Mouse (Mus musculus) small intestine, adult 2 months (tissue): ENCODE data around the gene Tmem139. TPM values are rescaled to one million over a fixed set of nuclear protein-coding genes. Genes with fewer than 3 reads are reported as not detected.
A peak's percentile ranks its signal among the peaks of the same experiment; 100 is the strongest.

Source experiments
- H3K27ac ChIP-seq: fragments of 200-500 bp; 2 replicates; pipeline ENCODE4 v1.5.1; 2012; ENCODE audit warnings: low read depth, low read length, control low read depth, inconsistent platforms; ENCODE audit not compliant: insufficient read depth
- H3K27me3 ChIP-seq: fragments of 200-500 bp; 2 replicates; pipeline ENCODE4 v1.6.1; 2012; ENCODE audit warnings: mild to moderate bottlenecking, moderate library complexity, low read length, inconsistent platforms; ENCODE audit not compliant: control insufficient read depth, insufficient read depth
- H3K36me3 ChIP-seq: fragments of 200-500 bp; 2 replicates; pipeline ENCODE4 v1.6.1; 2012; ENCODE audit warnings: mild to moderate bottlenecking, low read length, control low read depth, inconsistent platforms; ENCODE audit not compliant: control insufficient read depth, insufficient read depth
- H3K4me1 ChIP-seq: fragments of 200-500 bp; 2 replicates; pipeline ENCODE4 v1.6.1; 2012; ENCODE audit warnings: low read length, inconsistent platforms, mixed read lengths; ENCODE audit not compliant: control insufficient read depth, insufficient read depth, insufficient read length
- H3K4me3 ChIP-seq: fragments of 200-500 bp; 2 replicates; pipeline ENCODE4 v1.5.1; 2012; ENCODE audit warnings: low read depth, mild to moderate bottlenecking, control low read depth, inconsistent platforms, low read length, moderate library complexity
- CTCF ChIP-seq: fragments of 200-500 bp; IDR thresholded peaks from 2 replicates; pipeline ENCODE4 v1.5.1; 2012; ENCODE audit warnings: low read depth, mild to moderate bottlenecking, control low read depth, inconsistent platforms, low read length, moderate library complexity, mixed read lengths; ENCODE audit not compliant: insufficient replicate concordance, insufficient read length; ENCODE audit errors: extremely low read depth
- POLR2A ChIP-seq: fragments of 200-500 bp; IDR thresholded peaks from 2 replicates; pipeline ENCODE4 v1.6.1; 2012; ENCODE audit warnings: low read depth, mild to moderate bottlenecking, control low read depth, inconsistent platforms, low read length, moderate library complexity
- WGBS: fragments of 180-500 bp; shearing (Covaris S2); methylation state at CpG from one replicate; pipeline ENCODE4 v1.1.7; 2018; 5-methylcytosine and 5-hydroxymethylcytosine counted together
- polyA plus RNA-seq: library from polyadenylated mRNA; depleted of rRNA; stranded (reverse); fragments of >200 nt; gene quantifications from 2 replicates; pipeline ENCODE4 v1.2.3, GENCODE M21; 2012

Gene Tmem139
- polyA plus RNA-seq, 1 experiment: 23.1 TPM

DNA sequence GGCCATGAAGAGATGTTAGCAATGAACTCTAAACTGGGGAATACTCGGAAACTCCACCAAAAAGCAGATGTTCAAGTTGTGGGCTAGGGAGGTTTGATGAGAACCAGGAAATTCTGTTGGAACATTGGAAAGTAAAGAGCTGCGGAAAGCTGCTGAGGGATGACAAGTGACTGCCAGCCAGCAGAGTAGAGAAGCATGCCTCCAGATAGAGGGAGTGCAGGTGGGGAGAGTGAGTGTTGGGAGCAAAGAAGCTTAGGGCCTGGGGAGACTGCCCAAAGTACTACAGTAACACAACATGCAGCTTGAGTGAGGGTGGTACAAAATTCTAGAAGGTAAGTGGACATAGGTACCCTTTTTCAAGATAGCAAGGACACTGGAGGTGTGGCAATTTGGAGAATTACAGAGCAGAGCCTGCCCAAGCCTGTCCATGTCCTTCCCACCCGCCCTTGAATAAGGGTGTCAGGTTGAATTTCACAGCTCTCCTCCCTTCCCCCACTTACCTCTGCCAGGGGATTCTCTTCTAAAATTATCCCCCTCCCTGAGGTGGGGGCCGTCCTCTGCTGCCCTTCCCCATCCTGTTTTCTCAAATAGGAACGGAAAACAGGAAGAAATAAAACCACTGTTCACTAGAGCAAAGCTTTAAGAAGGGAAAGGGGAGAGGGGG lies 21.2 kb downstream of the Tmem139 start:
- Histone ChIP-seq H3K27ac (no peak overlapping the region), H3K4me1 (peaks cover 3% of the 10 kb centered on the region; the same call in 1 of the 2 replicates), H3K36me3 (peaks cover 46% of the 10 kb centered on the region), H3K27me3 (no peaks in the 10 kb centered on the region), H3K4me3 (no peak overlapping the region)
- WGBS: 80% methylated on average over 5 of the region's 5 CpGs
- TF ChIP-seq CTCF (no peak), POLR2A (no peak)

DNA sequence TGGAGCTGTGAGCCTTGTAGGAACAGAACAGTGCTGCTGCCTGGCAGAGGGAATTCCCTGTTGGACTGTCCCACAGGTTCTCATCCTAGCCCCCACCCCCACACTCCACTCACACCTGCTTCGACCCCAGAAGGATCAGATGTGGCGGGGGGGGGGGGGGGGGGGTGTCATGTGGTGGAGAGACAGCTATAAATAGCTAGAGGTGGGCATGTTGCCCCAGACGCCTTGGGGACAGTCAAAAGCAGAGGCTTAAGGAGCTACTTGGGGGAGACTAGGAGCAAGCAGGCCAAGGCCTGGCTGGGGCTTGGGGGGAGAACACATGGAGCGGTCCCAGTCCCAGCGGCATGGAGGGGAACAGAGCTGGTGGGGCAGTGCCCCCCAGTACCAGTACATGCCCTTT lies 24.7 kb downstream of the Tmem139 start, which contains the start of gene Clcn1:
TSS of gene Clcn1 (plus strand) at position 238 of the 400 bp plus-strand sequence.
- H3K4me3 ChIP-seq: no peak within 1 kb of the TSS
- H3K4me1 ChIP-seq: peaks cover 5% of the 10 kb centered on the region; the same call in 1 of the 2 replicates
- 84% methylated on average over 5 of the region's 5 CpGs for WGBS
- H3K27ac ChIP-seq: no peak within 1 kb of the TSS
- no peak for TF ChIP-seq POLR2A
- TF ChIP-seq CTCF: no peak
- peaks cover 17% of the 10 kb centered on the region for H3K36me3 ChIP-seq
- no peaks in the 10 kb centered on the region for H3K27me3 ChIP-seq

DNA sequence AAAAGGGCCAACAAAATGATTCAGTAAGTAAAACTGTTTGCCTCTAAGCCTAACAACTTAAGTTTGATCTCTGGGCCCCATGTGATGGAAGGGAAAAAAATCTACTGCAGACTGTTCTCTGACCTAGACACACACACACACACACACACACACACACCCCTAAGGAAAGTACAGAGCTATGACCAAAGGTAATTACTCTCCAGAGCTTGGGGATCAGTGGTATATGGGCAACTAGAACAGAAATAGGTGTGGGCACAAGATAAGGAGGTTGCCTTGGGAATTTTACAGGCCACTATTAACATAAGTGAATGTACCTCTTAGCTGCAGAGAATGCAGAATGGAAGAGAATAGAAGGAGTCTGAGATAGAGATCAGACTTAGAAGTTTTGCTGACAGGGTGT lies 25.8 kb downstream of the Tmem139 start:
- no peak overlapping the region for H3K4me3 ChIP-seq
- peaks cover 5% of the 10 kb centered on the region; the same call in 1 of the 2 replicates for H3K4me1 ChIP-seq
- TF ChIP-seq CTCF: no peak
- no peak for TF ChIP-seq POLR2A
- no peaks in the 10 kb centered on the region for H3K27me3 ChIP-seq
- H3K36me3 ChIP-seq: peaks cover 10% of the 10 kb centered on the region
- no peak overlapping the region for H3K27ac ChIP-seq

DNA sequence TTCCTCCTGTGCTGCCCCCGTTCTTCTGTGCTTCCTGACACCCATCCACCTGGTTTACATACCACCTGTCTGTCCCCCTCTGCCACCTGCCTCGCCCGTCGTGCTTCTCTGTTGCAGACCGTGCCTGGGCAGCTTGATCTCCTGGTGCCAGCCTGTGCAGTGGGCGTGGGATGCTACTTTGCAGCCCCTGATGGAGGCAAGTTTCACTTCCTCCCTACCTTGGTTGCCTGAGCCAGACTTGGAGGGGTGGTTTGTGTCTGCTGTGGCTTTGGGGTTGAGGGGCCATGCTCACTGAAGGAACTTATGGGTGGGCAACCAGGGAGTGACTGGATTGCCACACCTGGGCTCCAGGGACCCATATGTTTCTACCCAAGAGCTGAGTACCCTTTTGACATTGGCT lies 31.6 kb downstream of the Tmem139 start:
- Histone ChIP-seq H3K27ac (no peak overlapping the region), H3K27me3 (no peaks in the 10 kb centered on the region), H3K4me1 (peaks cover 7% of the 10 kb centered on the region; the same call in 1 of the 2 replicates), H3K36me3 (no peaks in the 10 kb centered on the region), H3K4me3 (no peak overlapping the region)
- WGBS: 55% methylated on average over 6 of the region's 6 CpGs
- no peak for TF ChIP-seq CTCF
- no peak for TF ChIP-seq POLR2A

DNA sequence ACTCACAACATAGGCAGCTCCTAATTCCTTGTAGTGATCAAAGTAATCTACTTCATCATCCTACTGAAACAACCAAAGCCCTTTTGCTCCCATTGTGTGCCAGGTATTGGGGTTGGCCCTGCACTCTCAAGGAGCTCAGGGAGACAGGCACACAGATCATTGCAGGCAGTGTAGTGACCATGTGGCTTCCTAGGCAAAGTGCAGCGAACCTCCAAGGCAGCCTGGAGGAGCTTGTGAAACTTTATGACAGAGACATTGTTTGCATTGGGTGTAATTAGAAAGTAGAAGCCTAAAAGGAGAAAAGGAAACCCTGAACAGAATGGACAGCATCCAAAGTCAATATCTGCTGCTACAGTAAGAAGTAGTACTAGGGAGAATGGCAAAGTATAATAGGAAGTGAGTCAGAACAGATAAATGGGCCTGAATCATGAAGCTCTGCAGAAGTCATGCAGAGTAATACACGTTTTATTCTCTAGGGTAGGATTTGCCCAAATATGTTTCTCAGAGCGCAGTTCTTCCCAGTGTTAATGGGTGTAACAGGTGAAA lies 33.9 kb downstream of the Tmem139 start:
- H3K4me1 ChIP-seq: peaks cover 11% of the 10 kb centered on the region; the same call in 1 of the 2 replicates
- TF ChIP-seq POLR2A (no peak), CTCF (no peak)
- no peak overlapping the region for H3K27ac ChIP-seq
- H3K4me3 ChIP-seq: no peak overlapping the region
- 27% methylated on average over 3 of the region's 3 CpGs for WGBS
- H3K27me3 ChIP-seq: no peaks in the 10 kb centered on the region
- no peaks in the 10 kb centered on the region for H3K36me3 ChIP-seq

DNA sequence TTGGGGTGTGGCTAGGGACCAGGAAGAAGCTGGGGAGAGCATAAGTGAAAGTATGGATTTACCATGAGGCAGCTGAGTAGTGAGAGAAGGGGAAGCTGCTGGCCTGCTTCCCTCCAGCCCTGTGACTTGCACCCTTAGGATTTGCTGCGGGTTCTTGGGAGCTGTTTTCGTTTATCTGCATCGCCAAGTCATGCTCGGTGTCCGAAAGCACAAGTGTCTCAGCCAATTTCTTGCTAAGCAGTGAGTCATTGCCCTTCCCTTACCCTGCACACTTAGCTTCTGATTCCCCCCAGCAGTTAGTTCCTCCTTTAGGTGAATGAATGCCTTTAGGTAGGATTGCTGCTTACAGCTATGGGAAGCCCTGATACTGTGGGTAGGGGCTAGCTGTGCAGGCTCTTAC lies 37.6 kb downstream of the Tmem139 start:
- H3K4me1 ChIP-seq: peaks cover 8% of the 10 kb centered on the region; the same call in 1 of the 2 replicates
- 24% methylated on average over 5 of the region's 5 CpGs for WGBS
- no peak overlapping the region for H3K27ac ChIP-seq
- H3K27me3 ChIP-seq: no peaks in the 10 kb centered on the region
- no peak for TF ChIP-seq CTCF
- no peak for TF ChIP-seq POLR2A
- H3K36me3 ChIP-seq: no peaks in the 10 kb centered on the region
- no peak overlapping the region for H3K4me3 ChIP-seq

DNA sequence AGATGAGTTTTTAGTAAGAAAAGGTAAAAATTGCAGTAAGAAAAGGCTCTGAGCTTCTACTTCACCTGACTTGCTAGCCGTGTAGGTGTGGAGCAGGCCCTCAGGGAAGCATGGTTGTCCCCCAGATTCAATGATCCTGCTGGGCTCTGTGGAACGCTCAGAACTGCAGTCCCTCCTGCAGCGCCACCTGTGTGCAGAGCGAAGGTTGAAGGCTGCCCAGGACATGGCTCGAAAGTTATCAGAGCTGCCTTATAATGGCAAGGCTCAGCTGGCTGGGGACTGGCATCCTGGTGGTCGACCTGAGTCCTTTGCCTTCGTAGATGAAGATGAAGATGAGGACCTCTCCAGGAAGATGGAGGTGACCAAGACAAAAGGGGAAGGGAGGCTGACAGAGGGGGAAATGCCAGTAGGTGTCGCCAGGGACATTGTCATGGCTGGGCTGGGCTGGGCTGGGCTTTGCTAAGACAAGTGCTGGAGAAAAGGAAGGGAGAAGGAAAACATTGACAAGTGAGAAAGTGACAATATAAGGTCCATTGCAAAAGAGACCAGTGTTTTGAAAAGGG lies 48.1 kb downstream of the Tmem139 start:
- peaks cover 6% of the 10 kb centered on the region; the same call in 1 of the 2 replicates for H3K4me1 ChIP-seq
- no peaks in the 10 kb centered on the region; the same call in 1 of the 2 replicates for H3K27me3 ChIP-seq
- no peak overlapping the region for H3K4me3 ChIP-seq
- peak; percentile 44; the same call in 1 of the 2 replicates for TF ChIP-seq CTCF
- no peak for TF ChIP-seq POLR2A
- H3K36me3 ChIP-seq: no peaks in the 10 kb centered on the region
- WGBS: 25% methylated on average over 8 of the region's 8 CpGs
- no peak overlapping the region for H3K27ac ChIP-seq
